Comparison of ENCODE assay signal across 44 mouse cellular contexts in the genomic region with DNA sequence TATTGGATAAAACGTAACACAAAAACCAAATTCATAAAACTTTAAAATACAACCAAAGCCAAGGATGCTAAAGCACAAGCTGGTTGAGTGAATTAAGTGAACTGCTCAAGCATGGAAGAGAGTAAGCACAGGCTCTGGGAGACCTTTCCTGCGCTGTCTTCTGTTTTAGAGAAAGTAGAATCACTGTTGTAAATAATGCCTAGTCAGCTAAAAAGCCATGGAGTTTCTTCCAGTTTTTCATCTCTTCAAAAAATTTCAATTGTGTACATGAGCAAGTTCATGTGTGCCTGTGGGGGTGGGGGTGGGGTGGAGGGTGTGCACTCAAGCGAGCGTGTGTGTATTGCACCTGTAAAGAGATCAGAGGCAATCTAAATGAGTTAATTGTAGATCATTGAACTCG. TPM values are rescaled to one million over a fixed set of nuclear protein-coding genes. Genes with fewer than 3 reads are reported as not detected.
"Had no signal": no experiment of that assay in that cellular context is flagged by ENCODE, and none has a peak within 500 bp of the region (broad histone marks: within the 10 kb centered on the region; RNA-seq: fewer than 3 reads in every experiment).

No protein-coding gene starts in this region.

- H3K9me3 ChIP-seq: heart, embryonic 12.5 days; heart, embryonic 13.5 days; heart, embryonic 15.5 days; hindbrain, embryonic 10.5 days; hindbrain, embryonic 12.5 days; hindbrain, embryonic 13.5 days; hindbrain, embryonic 15.5 days; intestine, embryonic 15.5 days; kidney, embryonic 15.5 days had no signal

- H3K4me2 ChIP-seq: heart, embryonic 11.5 days; heart, embryonic 12.5 days; heart, embryonic 13.5 days; heart, embryonic 15.5 days; hindbrain, embryonic 12.5 days; hindbrain, embryonic 13.5 days; hindbrain, embryonic 14.5 days; hindbrain, embryonic 15.5 days; intestine, embryonic 15.5 days; kidney, embryonic 15.5 days had no signal

- H3K27ac ChIP-seq: heart, embryonic 13.5 days; heart, embryonic 15.5 days; hindbrain, embryonic 10.5 days; hindbrain, embryonic 12.5 days; hindbrain, embryonic 13.5 days; hindbrain, embryonic 14.5 days; hindbrain, embryonic 15.5 days; hindbrain, postnatal 0 days; intestine, embryonic 15.5 days; kidney, embryonic 15.5 days; kidney, postnatal 0 days; left cerebral cortex, adult 2 months had no signal

- H3K36me3 ChIP-seq: heart, embryonic 12.5 days; heart, embryonic 13.5 days; heart, embryonic 15.5 days; hindbrain, embryonic 10.5 days; hindbrain, embryonic 12.5 days; hindbrain, embryonic 13.5 days; hindbrain, embryonic 15.5 days; intestine, embryonic 15.5 days; kidney, embryonic 15.5 days had no signal

- ATAC-seq: hindbrain, embryonic 16.5 days; hindbrain, postnatal 0 days; inflammation-experienced regulatory T-cells, adult 6 months; intestine, embryonic 15.5 days; intestine, postnatal 0 days had no signal

- H3K9ac ChIP-seq: heart, embryonic 12.5 days; heart, embryonic 13.5 days; heart, embryonic 15.5 days; hindbrain, embryonic 12.5 days; hindbrain, embryonic 13.5 days; hindbrain, embryonic 14.5 days; hindbrain, embryonic 15.5 days; intestine, embryonic 15.5 days; kidney, embryonic 15.5 days had no signal

- H3K4me3 ChIP-seq: heart, embryonic 12.5 days; heart, embryonic 13.5 days; heart, embryonic 15.5 days; hindbrain, embryonic 10.5 days; hindbrain, embryonic 12.5 days; hindbrain, embryonic 13.5 days; hindbrain, embryonic 15.5 days; intestine, embryonic 15.5 days; kidney, embryonic 15.5 days; left cerebral cortex, adult 2 months had no signal

- H3K4me1 ChIP-seq: heart, embryonic 12.5 days; heart, embryonic 13.5 days; heart, embryonic 15.5 days; hindbrain, embryonic 10.5 days; hindbrain, embryonic 12.5 days; hindbrain, embryonic 13.5 days; hindbrain, embryonic 15.5 days; intestine, embryonic 15.5 days; kidney, embryonic 15.5 days had no signal

- DNase-seq: heart, postnatal 10 days; heart, postnatal 14 days; heart, postnatal 36 days; heart, postnatal 4 days; kidney, adult 11 months; kidney, adult 18-20 months; kidney, adult 2 months; kidney, adult 8-10 months; kidney, adult 9 months; kidney, postnatal 10 days; kidney, postnatal 14 days; kidney, postnatal 25 days; kidney, postnatal 36 days; kidney, postnatal 4 days; layer of hippocampus, adult 9-11 months; layer of hippocampus, postnatal 36 days had no signal

- H3K27me3 ChIP-seq: heart, embryonic 12.5 days; heart, embryonic 13.5 days; heart, embryonic 15.5 days; hindbrain, embryonic 12.5 days; hindbrain, embryonic 13.5 days; hindbrain, embryonic 15.5 days; intestine, embryonic 15.5 days; kidney, embryonic 15.5 days had no signal

RNA-seq across cellular contexts. Expression of a gene that starts 24.1 kb away (rescaled TPM):
- total RNA-seq: hematopoietic stem cell, adult 5-6 weeks; hindbrain, postnatal 0 days; layer of hippocampus, adult 18-20 months; layer of hippocampus, adult 8-10 months; layer of hippocampus, postnatal 10 days; layer of hippocampus, postnatal 14 days; layer of hippocampus, postnatal 25 days; layer of hippocampus, postnatal 36 days; left cerebral cortex, adult 18-20 months; left cerebral cortex, adult 2 months had no signal
- polyA plus RNA-seq: hindbrain, embryonic 10.5 days; hindbrain, embryonic 11.5 days; hindbrain, embryonic 12.5 days; hindbrain, embryonic 13.5 days; hindbrain, embryonic 14.5 days; hindbrain, embryonic 15.5 days; hindbrain, embryonic 16.5 days; inflammation-experienced regulatory T-cells, adult 6 months; intestine, embryonic 14.5 days; intestine, postnatal 0 days; kidney, embryonic 14.5 days; kidney, postnatal 0 days; large intestine, adult 2 months had no signal
